Mouse (Mus musculus) olfactory bulb, adult 2 months (tissue): Measurements from ENCODE around the gene St6gal1.

Source experiments
- CTCF ChIP-seq: fragments of 200-500 bp; IDR thresholded peaks from 2 replicates; pipeline ENCODE4 v1.5.1; 2012; ENCODE audit warnings: low read depth, mild to moderate bottlenecking, low read length, moderate library complexity; ENCODE audit not compliant: insufficient read depth
- POLR2A ChIP-seq: fragments of 200-500 bp; IDR thresholded peaks from 2 replicates; pipeline ENCODE4 v1.6.1; 2012; ENCODE audit warnings: mild to moderate bottlenecking, low read depth, low read length, moderate library complexity; ENCODE audit not compliant: insufficient read depth

DNA sequence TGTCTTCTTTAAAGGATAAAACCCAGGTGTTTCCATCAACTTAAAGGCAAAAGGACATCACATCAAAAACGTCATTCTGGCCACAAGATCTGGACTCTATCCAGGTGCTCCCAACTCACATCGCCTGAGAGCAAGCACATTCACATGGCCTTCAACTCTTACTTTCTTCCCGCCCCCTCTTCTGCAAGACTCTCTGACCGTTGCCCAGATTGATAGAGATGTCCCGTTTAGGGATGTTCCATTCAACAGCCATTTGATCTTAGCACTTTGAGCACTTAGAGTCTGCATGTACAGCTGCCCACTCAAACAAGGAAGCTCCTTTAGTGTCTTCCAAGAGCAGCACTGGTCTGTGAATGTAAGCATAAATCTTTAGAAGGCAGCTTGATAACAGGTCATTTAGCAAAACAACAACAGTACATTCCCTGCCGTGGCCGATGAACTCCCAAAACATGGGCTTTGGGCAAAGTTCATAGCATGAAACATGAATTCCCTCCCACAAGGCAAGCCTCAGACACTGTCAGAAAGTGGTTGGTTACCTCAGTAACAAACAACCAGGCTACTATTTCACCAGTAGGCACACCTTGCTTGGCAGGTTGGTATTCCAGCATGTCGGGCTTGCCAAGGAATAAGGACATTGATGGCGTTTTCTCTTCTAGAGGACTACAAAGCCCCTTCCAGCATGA is 32.8 kb upstream of the St6gal1 start:
- TF ChIP-seq POLR2A (no peak), CTCF (no peak)
